ENCODE assay signal across 1 mouse cellular context in the genomic region with DNA sequence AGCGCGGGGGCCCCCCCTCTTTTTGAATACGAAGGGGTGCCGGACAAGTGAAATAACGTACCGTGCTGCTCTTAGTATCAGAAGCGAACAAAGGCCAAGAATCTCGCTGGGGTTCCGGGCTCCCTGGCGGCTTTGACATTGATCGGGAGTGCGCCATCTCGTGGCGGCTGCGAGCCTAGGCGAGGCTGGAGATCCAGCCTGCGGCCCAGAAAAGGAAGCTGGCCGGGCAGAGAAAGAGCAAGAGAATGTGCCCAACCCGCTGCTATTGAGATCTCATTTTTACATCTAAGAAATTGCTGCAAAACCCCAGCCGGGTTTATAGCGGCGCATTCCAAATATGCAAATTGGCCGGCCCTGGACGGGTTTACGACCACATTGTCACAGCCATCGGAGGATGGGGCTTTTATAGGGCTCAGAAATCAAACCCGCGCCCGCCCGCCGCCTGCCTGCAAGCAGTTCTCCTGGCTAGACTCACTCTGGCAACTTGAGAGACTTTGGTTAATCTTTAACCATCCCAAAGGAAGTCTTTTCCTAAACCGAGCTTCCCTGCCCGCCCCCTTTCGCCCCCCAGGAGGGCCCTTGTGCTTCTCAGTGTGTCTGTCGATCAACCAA.
TF ChIP-seq lines count a peak whose summit lies in the region.

A gene (minus strand): TSS at position 466 of the 612 bp plus-strand sequence.

TF ChIP-seq in CH12.LX, 34 proteins besides CTCF, POLR2A, EP300 and RAD21 (continued from another document):
- peak; percentile 71 for TF ChIP-seq ELF1 (IDR thresholded peaks at IDR 0.05; ENCODE audit: low read depth, low read length)
- no peak for TF ChIP-seq ZKSCAN1 (IDR thresholded peaks at IDR 0.05; ENCODE audit: borderline replicate concordance, low read depth, low read length)
- no peak for TF ChIP-seq ZMIZ1 (IDR thresholded peaks at IDR 0.05; ENCODE audit: low read depth, low read length)
- 0 out of 2 replicates have a peak, but pooled peaks have one; percentile 4 for TF ChIP-seq ZC3H11A (IDR thresholded peaks at IDR 0.05; ENCODE audit: low read depth, low read length)
